Mouse (Mus musculus) limb, embryonic 14.5 days (tissue): ENCODE results near the gene 4930412O13Rik. TPM values are rescaled to one million over a fixed set of nuclear protein-coding genes. Genes with fewer than 3 reads are reported as not detected.

Experiments
- ATAC-seq: fragments of 200-750 bp; cut with Nextera tagmentation; 2 replicates; pipeline ENCODE4 v1.8.0; 2017; ENCODE audit warnings: low read depth, moderate number of reproducible peaks, moderate TSS enrichment; ENCODE audit not compliant: low FRiP score
- DNase-seq: peaks from one replicate; pipeline ENCODE4 v3.0.0-alpha.2; 2015; ENCODE audit warnings: low spot score
- H3K27ac ChIP-seq: fragments of 300-500 bp; sonication (generic); replicated peaks from 2 replicates; pipeline ENCODE4 v1.5.1; 2014; ENCODE audit warnings: low read depth, mild to moderate bottlenecking, low read length, moderate library complexity, mixed read lengths
- H3K27me3 ChIP-seq: fragments of 300-500 bp; sonication (generic); 2 replicates; pipeline ENCODE4 v1.6.1; 2014; ENCODE audit warnings: low read length, mixed read lengths; ENCODE audit not compliant: control insufficient read depth, insufficient read depth
- H3K36me3 ChIP-seq: fragments of 300-500 bp; sonication (generic); 2 replicates; pipeline ENCODE4 v1.6.1; 2014; ENCODE audit warnings: mild to moderate bottlenecking, low read length, moderate library complexity, mixed read lengths; ENCODE audit not compliant: control insufficient read depth, insufficient read depth
- H3K4me1 ChIP-seq: fragments of 300-500 bp; sonication (generic); 2 replicates; pipeline ENCODE4 v1.6.1; 2014; ENCODE audit warnings: antibody characterized with exemption, low read length, mixed read lengths; ENCODE audit not compliant: control insufficient read depth, insufficient read depth
- H3K4me2 ChIP-seq: fragments of 300-500 bp; sonication (generic); replicated peaks from 2 replicates; pipeline ENCODE4 v1.6.1; 2014; ENCODE audit warnings: low read depth, mild to moderate bottlenecking, low read length, moderate library complexity; ENCODE audit not compliant: severe bottlenecking
- H3K4me3 ChIP-seq: fragments of 300-500 bp; sonication (generic); replicated peaks from 2 replicates; pipeline ENCODE4 v1.5.1; 2014; ENCODE audit warnings: low read length
- H3K9ac ChIP-seq: fragments of 300-500 bp; sonication (generic); 2 replicates; pipeline ENCODE4 v1.6.1; 2014; ENCODE audit warnings: mild to moderate bottlenecking, low read depth, low read length, moderate library complexity; ENCODE audit not compliant: severe bottlenecking
- H3K9me3 ChIP-seq: fragments of 300-500 bp; sonication (generic); 2 replicates; pipeline ENCODE4 v1.6.1; 2016; ENCODE audit warnings: low read length; ENCODE audit not compliant: control insufficient read depth
- POLR2A ChIP-seq: fragments of 200-500 bp; IDR thresholded peaks from 2 replicates; pipeline ENCODE4 v1.8.0; 2012; ENCODE audit warnings: inconsistent platforms, mild to moderate bottlenecking, moderate library complexity, borderline replicate concordance; ENCODE audit not compliant: insufficient read depth, insufficient read length; ENCODE audit errors: extremely low read depth
- WGBS: fragments of 180-500 bp; shearing (Covaris S2); extraction: QIAGEN DNeasy Blood & Tissue Kit; methylation state at CpG from one replicate; pipeline ENCODE4 v1.1.7; 2014; 5-methylcytosine and 5-hydroxymethylcytosine counted together
- polyA plus RNA-seq, 2 experiments: library from polyadenylated mRNA; depleted of rRNA in 1 of 2; stranded (reverse) in 1 of 2; unstranded in 1 of 2; fragments of >200 nt; fragmentation: Nextera tagmentation in 1 of 2; extraction: Ambion mirVana in 1 of 2; gene quantifications; 2 replicates each; pipeline versions ENCODE4 v1.2.1 to v1.2.3; 2012 to 2014

The 4930412O13Rik gene
- polyA plus RNA-seq (2012; rRNA removed), result 0.38 and 0.64 TPM in 2 replicates
- not detected in 2 replicates for polyA plus RNA-seq (2014; fragmentation: Nextera tagmentation; extraction: Ambion mirVana)

DNA sequence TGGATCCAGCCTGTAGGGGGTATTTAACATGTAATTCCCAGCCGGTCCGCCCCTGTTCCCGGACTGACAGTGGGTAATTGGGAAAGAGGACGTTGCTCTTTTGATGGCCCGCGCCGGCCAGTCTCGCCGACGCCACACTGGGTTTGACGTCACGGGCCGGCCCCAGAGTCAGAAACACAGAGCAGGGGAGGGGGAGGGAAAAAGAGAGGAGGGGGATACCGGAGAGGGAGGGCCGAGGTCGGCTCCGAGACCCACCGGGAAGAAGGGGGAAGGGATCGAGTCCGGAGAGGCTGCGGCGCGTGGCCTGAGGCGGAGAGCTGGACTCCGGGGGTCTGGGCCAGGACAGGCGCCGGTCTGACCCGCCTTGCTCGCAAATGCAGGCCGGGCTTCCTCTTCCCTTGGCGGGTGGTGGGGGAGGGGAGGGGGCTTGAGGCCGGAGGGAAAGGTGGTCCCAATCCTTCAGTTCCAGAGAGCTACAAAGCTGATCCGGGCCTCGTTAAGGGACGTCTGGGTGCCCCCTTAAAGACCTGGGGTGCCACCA is at the start of gene 4930412O13Rik:
TSS of gene 4930412O13Rik (plus strand) at position 202 of the 541 bp plus-strand sequence.
- Histone ChIP-seq H3K9ac (no peak within 1 kb of the TSS; the same call in 1 of the 2 replicates), H3K36me3 (no peaks in the 10 kb centered on the region), H3K27ac (no peak within 1 kb of the TSS), H3K27me3 (peaks cover 84% of the 10 kb centered on the region), H3K9me3 (no peaks in the 10 kb centered on the region), H3K4me3 (peak within 1 kb of the TSS; percentile 33), H3K4me1 (peaks cover 17% of the 10 kb centered on the region), H3K4me2 (peak within 1 kb of the TSS; percentile 57)
- TF ChIP-seq POLR2A, result no peak
- ATAC-seq (no peak), DNase-seq (no peak)
- under 1% methylated on average over 16 of the region's 35 CpGs for WGBS

- Histone ChIP-seq H3K4me3 (no peak overlapping the region), H3K9ac (no peak overlapping the region), H3K27me3 (no peaks in the 10 kb centered on the region), H3K27ac (no peak overlapping the region), H3K4me2 (no peak overlapping the region), H3K4me1 (no peaks in the 10 kb centered on the region), H3K9me3 (no peaks in the 10 kb centered on the region), H3K36me3 (no peaks in the 10 kb centered on the region)
- 75% methylated on average over 7 of the region's 7 CpGs for WGBS
- no peak for TF ChIP-seq POLR2A
- DNase-seq (no peak), ATAC-seq (no peak)
These were observed 47.3 kb upstream of the 4930412O13Rik start for GRCm38 (mm10) chr2:9833712-9834111.

GRCm38 (mm10) chr2:9835195-9835594 is 45.9 kb upstream of the 4930412O13Rik start:
- Histone ChIP-seq H3K4me2 (no peak overlapping the region), H3K9me3 (no peaks in the 10 kb centered on the region), H3K36me3 (no peaks in the 10 kb centered on the region), H3K4me1 (no peaks in the 10 kb centered on the region), H3K9ac (no peak overlapping the region), H3K27ac (no peak overlapping the region), H3K27me3 (no peaks in the 10 kb centered on the region), H3K4me3 (no peak overlapping the region)
- 44% methylated on average over 7 of the region's 7 CpGs for WGBS
- DNase-seq, result no peak
- no peak for TF ChIP-seq POLR2A
- ATAC-seq, result no peak

DNA sequence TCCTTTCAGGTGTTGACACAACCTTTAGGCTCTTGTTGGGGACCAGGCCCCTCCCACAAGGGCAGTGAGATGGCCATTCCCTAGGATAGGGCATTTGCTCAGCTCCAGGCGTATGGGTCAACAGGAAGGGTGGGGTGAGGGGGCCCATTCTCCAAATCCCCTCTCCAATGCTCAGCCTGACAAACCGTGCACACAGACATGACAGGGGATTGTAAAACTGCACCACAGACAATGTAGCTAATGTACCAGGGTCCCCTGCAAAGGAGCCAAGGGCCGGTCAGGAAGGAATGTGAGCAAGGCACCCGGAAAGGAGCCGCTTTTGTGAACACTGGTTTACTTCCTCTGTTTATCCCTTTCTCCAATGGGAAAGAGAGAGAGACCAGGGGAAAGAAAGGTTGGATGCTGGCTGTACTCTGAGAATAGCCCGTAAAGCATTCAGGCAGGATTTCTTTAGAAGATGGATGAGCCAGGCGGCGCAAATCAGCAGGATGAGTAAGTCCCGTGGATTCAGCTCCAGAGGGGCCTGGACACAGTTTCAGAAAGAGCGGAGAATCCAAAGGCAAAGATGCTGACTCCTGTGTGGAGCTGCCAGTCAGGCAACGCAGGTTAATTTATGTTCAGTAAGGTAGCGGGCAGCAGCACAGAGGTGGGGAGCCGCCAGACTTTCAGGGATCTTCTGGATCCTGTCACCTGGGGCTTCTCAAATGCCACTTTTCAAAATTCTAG is 28.0 kb upstream of the 4930412O13Rik start:
- 39% methylated on average over 13 of the region's 13 CpGs for WGBS
- Histone ChIP-seq H3K9ac (no peak overlapping the region), H3K4me3 (no peak overlapping the region), H3K4me2 (no peak overlapping the region), H3K4me1 (no peaks in the 10 kb centered on the region), H3K36me3 (no peaks in the 10 kb centered on the region), H3K9me3 (no peaks in the 10 kb centered on the region), H3K27ac (no peak overlapping the region), H3K27me3 (no peaks in the 10 kb centered on the region)
- DNase-seq, result no peak
- ATAC-seq, result no peak
- no peak for TF ChIP-seq POLR2A

DNA sequence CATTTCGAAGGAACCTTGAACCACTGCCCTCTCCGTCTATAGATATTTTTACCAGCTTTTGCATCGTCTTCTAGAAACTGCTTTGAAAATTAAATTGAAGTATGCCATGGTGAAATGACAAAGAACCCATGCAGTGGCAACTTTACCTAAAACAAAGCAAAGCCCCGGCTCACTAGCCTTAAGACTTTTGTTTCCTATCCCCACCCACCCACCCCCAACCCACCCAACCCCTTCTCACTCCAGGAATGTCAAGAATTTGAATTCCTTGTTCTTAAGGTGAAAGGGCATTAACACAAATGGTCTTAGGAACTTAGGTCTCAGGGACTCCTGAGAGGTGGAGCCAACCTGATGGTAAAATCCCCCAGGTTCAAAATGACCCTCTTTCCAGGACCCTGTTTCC is 25.2 kb upstream of the 4930412O13Rik start:
- 59% methylated on average over 4 of the region's 4 CpGs for WGBS
- TF ChIP-seq POLR2A, result no peak

More for the DNA sequence above, 25.2 kb upstream of the 4930412O13Rik start:
- H3K36me3 ChIP-seq, result no peaks in the 10 kb centered on the region
- DNase-seq (no peak), ATAC-seq (no peak)
- H3K4me1 ChIP-seq, result no peaks in the 10 kb centered on the region
- H3K9me3 ChIP-seq, result no peaks in the 10 kb centered on the region
- no peak overlapping the region for H3K4me2 ChIP-seq
- H3K27ac ChIP-seq, result no peak overlapping the region
- H3K9ac ChIP-seq, result no peak overlapping the region
- no peak overlapping the region for H3K4me3 ChIP-seq
- H3K27me3 ChIP-seq, result no peaks in the 10 kb centered on the region
